Mouse (Mus musculus) CD4-positive, CD25-positive, alpha-beta regulatory T cell, adult 2 months (primary cell): Measurements from ENCODE around the gene Kctd15.
A peak's percentile ranks its signal among the peaks of the same experiment; 100 is the strongest.

Source experiments
- DNase-seq: peaks from one replicate; pipeline ENCODE4 v3.0.0-alpha.2; 2012; ENCODE audit warnings: low read depth, low spot score

Gene Kctd15

DNA sequence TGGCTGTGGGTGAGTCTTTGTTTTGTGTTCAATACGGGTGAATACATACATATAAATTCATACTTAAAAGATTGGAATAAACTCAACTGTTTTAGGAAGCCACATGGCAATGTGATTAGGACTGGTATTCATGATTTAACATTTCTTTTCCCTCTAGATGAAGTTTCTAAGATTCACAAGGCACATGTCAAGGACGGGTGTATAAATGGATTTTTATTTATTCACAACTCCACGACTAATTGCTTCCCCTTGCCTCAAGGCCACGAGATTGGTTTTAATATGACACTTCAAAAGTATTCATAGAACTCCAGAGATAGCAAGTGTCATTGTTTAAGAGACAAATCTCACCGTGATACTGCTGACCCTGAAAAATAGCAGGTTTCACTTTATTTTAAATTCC lies at the start of gene Kctd15:
Kctd15 (minus strand) TSS at position 101 of the 400 bp plus-strand sequence.
- DNase-seq: no peak

GRCm38 (mm10) chr7:34704401-34704800 lies 47.9 kb upstream of the Kctd15 start:
- no peak for DNase-seq

DNA sequence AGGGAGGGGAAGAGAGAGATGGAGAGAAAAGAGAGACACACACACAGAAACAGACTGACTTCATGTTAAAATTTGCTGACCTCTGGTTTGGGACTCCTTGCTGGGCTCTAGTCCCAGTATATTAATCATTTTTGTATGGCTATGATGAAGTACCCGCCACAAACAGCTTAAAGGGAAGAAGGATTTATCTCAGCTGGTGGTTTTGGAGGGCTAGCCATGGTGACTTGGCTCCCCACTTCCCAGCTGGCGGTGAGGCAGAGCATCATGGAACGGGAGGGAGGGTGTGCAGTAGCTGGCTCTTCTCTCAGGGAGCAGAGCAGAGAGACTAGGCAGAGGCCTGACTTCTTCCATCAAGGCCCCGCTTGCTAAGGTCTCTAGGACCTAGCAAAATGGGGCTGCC lies 46.9 kb upstream of the Kctd15 start:
- DNase-seq: no peak

- DNase-seq: peak; percentile 2
Observed at GRCm38 (mm10) chr7:34702718-34703351, 46.3 kb upstream of the Kctd15 start.

DNA sequence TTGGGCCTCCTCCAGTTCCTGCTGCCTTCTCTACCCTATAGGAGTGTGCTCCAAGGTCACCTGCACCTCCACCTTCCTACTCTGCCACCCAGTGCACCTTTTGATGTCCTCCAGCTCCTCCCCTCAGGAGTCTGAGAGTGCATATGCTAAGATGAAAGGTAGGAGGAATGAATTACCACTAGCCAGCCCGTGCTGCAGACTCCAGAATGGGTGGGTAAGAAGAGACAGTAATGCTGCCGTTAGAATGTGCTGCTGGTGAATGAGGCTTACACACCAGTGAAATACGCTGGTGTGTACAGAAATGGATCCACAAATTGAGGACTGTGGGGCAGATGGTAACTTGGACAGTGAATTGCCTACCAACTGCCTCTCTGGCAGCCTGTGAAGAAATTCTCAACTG lies 43.4 kb upstream of the Kctd15 start:
- DNase-seq: no peak

DNA sequence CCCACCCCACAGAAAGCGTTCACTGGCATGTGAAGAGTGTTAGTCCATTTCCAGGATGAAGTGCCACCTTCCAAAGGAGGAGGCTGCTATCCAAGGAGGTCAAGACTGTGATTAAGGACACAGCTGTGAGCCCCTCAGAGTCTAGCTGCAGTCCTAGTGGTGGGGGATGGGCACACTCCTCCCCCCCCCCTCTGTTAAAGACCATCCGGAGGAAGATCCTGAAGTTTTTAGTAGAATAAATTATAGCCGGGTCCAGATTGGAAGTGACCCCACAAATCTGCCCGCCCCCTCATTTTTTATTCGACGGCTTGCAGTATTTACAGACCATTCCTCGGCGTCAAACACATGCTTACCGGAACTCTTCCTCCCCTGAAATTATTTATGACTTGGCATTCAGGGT lies 41.7 kb upstream of the Kctd15 start:
- DNase-seq: no peak

DNA sequence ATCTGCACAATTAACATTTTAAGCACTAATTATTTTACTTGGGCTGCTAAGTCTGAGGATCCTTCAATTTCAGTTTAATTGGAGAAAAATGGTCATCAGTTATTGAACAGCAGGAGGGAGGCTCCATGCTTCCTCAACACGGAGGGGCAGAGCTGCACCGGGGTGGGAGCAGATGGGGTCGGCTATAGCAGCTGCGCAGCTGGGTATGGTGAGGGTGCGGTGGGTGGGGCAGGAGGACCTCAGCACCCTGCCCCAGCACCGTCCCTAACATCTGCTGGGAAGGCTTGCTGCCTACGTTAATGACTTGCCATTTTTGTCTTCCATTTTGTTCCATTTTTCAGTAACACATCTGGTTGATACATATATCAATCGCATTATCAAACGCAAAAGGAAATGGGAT lies 39.6 kb upstream of the Kctd15 start:
- DNase-seq: no peak

GRCm38 (mm10) chr7:34694898-34695297 lies 38.4 kb upstream of the Kctd15 start:
- DNase-seq: no peak

DNA sequence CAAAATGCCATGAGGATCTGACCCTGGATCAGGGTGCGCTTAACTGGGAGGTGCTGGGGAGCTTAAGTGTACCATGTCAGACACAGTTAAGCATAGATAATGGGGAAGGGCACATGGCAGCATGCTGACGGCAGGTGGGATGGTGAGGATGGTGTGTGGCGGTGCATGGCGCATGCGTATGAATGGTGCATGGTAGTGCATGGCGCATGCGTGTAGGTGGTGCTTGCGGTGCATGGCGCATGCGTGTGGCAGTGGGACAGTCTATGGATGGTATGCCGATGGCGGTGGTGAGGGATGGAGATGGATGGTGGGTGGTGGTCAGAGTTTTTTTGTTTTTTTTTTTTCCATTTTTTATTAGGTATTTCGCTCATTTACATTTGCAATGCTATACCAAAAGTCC lies 37.4 kb upstream of the Kctd15 start:
- DNase-seq: no peak

GRCm38 (mm10) chr7:34693072-34693471 lies 36.5 kb upstream of the Kctd15 start:
- no peak for DNase-seq

DNA sequence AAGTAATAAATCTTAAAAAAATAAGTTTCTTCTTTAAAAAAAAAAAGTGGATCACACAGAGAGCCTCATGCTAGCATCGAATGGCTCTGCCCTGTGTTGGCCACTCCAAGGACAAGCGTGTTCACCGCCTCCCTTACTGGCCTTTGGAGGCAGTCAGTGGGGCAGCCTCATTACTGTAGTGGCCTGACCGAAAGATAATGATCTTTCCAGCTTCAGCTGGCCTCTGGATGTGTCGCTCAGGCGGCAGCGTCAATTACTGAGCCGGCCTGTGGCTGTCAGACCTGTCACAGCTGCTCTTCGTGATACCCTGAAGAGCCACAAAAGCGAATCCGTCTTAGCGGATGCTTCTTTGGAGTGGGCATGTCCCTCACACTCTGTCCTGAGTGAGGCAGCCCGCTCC lies 33.6 kb upstream of the Kctd15 start:
- DNase-seq: no peak

DNA sequence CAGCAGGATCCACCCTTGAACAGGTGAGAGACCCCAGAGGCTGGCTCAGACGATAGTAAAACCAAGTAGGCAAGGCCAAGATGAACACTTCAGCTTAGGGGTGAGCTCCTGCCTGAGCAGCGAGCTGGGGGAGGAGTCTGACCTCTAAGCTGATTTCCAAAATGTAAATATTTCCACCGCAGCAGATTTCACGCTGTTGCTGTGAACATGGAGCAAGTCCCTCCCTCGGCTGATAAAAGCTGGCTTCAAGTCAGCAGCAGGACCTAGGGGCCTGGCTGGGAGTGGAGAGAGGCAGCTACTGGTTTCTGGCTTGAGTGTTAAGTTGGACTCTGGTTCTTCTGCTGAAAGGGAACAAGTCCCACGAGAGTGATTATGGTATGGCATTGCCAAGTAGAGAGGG lies 32.5 kb upstream of the Kctd15 start:
- no peak for DNase-seq

- DNase-seq: no peak
Observed at GRCm38 (mm10) chr7:34685801-34686200, 29.3 kb upstream of the Kctd15 start.

DNA sequence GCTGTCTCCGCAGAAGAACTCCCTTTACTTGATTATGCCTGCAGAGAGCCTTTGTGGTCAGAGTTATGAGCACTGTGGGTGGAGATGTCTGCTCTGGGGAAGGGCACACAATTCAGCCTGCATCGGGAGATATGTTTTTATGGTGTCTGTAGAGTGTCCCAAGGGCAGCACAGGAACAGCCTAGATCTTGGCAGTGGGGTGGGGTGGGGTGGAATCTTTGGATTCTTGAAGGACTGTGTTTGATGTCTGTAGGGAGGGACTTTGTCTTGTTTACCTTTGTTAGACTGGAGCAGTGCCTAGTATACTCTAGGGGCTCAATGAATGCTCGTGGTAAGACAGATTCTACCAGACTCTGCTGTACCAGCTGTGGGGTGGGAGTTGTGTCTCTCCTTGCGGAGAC lies 28.6 kb upstream of the Kctd15 start:
- no peak for DNase-seq

GRCm38 (mm10) chr7:34680771-34681421 lies 24.4 kb upstream of the Kctd15 start:
- DNase-seq: no peak

DNA sequence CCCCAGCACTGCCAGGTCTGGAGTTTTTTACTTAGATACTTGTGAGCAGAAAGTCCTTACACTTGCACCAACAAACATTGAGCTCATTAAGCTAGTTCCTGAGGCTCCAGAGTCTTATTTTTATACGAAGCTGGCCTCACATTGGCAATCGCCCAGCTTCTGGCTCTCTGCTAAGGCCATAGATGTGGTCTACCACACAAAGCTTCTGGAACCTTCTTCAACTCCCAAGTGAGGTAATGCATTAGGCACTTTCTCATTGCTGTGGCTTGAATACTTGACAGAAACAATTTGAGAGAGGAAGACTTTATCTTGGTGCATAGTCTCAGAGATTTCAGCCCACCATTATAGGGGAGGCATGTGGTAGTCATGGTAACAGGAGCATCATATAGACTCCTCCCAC lies 23.4 kb upstream of the Kctd15 start:
- DNase-seq: no peak

DNA sequence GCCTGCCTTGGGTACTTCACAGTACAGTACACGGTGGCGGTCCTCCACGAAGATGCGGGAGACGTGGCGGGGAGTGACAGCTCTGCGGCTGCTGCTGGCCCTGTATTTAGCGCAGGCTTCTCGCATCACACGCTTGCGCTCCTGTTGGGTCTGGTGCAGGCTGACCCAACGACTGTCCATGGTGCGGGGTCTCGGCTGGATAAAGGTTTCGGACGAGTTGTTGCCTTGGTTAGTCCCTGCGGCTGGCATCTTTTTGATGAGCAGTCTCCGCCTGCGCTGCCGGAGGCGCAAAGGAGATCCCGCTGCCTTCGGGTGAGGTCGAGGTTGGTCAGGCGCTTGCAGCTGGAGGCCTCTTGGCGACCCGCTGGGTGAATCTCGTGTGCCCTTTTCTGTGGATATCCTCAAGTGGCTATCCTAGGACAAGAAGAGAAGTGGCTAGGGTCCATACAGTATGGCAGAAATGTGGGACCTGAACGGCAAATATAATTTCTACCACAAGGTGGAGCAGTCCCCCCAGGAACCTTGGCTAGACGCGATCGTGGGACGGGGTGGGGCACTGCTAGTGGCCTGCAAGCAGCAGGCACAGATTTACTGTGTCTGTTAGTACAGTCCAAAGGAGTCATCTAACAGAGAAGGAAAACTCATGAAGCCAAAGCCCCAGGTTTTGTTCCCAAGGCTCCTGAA lies 19.4 kb upstream of the Kctd15 start:
- DNase-seq: peak; percentile 67

DNA sequence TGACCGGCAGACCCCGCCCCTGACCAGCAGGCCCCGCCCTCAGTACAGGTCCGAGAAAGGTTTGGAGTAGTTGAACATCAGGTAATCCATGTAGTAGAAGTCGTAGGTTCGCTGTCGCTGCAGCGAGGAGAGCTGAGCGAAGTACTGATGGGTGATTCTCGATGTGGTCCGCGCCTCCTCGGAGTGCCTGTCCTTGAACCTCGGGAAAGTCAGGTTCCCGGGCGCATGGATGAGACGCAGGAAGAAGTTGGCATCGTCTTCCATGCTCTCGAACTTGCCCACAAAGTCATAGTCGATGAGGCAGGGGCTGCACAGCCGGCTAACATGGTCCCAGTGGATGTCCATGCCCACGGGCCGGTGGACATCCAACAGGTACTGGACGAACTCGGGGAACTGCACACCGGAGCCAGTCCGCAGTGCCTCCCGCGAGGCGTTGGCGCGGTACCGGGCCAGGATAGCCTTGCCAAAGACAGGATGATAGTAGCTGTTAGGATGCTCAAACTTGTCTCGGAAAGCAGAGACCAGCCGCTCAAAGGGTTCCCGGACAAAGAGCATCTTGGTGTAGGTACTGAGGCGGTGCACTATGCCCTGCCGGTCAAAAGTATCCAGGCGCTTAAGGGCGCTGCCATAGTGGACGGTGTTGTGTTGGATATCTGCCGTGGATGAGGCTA lies 18.7 kb upstream of the Kctd15 start:
- no peak for DNase-seq

GRCm38 (mm10) chr7:34672916-34673315 lies 16.4 kb upstream of the Kctd15 start:
- no peak for DNase-seq

- peak; percentile 87 for DNase-seq
Observed at GRCm38 (mm10) chr7:34671911-34672310, 15.4 kb upstream of the Kctd15 start.

GRCm38 (mm10) chr7:34670778-34671177 lies 14.2 kb upstream of the Kctd15 start:
- no peak for DNase-seq

DNA sequence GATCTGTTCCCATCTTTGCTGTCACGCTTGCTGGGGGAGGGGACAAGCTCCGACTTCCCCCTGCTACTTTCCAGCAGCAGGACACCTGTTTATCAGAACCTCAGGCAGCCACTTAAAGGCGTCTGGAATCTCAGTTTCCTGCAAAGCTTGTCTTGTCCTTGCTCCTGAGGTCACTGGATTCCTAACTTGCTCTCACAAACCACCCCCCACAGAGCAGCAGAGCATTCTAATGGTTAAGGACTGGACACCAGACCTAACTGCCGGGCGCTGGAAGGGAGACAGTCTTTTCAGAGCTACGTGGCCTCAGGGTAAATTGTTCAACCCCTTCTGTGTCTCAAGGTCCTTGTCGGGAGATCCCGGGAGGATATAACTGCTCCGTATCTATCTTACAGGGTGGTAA lies 12.8 kb upstream of the Kctd15 start:
- no peak for DNase-seq

DNA sequence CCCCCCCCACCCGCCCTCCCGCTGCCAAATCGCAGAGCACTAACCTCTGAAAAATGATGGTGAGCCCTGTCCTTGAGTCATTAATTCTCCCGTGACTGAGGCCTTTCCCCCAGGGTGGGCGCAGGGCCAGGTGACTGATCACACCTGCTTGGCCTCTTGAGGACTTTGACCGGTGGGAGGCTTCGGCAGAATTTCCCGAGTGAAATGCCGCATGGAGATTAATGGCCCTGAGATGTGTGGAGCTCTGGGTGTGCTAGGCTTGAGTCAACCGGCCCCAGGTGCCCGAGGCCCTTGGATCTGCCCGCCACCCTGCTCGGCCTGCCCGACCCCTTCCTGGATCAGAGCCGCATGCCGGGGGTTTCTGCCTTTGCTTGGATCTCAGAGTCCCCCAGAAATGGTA lies 11.3 kb upstream of the Kctd15 start:
- DNase-seq: no peak
